Mouse (Mus musculus) ES-E14 (cell line): ENCODE data around the gene Apmap.

Experiments
- CHD2 ChIP-seq: IDR thresholded peaks from 2 replicates; pipeline ENCODE4 v1.6.1; 2014; ENCODE audit warnings: mild to moderate bottlenecking, low read depth, low read length, inconsistent platforms
- HCFC1 ChIP-seq: IDR thresholded peaks from 2 replicates; pipeline ENCODE4 v1.6.1; 2012; ENCODE audit warnings: low read length, inconsistent platforms, borderline replicate concordance; ENCODE audit not compliant: insufficient read depth
- ZNF384 ChIP-seq: IDR thresholded peaks from 2 replicates; pipeline ENCODE4 v1.6.1; 2012; ENCODE audit warnings: low read depth, low read length, inconsistent platforms

DNA sequence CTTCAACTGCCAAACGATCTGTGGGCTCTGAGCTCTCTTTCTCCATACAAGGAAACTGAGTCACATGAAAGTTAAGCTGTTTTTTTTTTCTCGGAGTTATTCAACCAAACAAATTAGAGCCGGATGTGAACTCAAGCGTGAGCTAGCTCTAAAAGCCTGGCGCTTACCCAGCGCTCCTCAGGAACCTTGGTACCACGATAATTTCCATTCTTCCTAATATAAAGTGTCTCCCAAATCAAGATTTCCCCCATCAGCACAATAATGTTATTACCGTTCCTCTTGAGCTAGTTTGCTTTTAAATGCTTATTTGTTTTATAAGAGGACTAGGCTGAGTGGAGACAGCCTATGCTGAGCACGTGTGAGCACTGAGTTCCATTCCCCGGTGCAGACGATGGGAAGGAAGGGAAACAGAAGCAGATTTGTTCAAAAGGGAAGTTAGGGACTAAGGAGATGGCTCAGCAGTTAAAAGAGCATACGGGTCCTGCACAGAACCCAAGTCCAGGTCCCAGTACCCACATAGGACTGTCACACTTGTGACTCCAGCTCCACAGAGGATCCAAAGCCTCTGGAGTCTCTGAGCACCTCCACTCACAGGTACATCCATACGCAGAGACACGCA lies 39.4 kb upstream of the Apmap start:
- TF ChIP-seq CHD2 (no peak), ZNF384 (no peak), HCFC1 (no peak)
